In genomic region chrX:104256561-104256960, GRCm38 (mm10) we compare ENCODE assay signal across 26 mouse cellular contexts. TPM values are rescaled to one million over a fixed set of nuclear protein-coding genes. Genes with fewer than 3 reads are reported as not detected.
"Had no signal": no experiment of that assay in that cellular context is flagged by ENCODE, and none has a peak within 500 bp of the region (broad histone marks: within the 10 kb centered on the region; RNA-seq: fewer than 3 reads in every experiment).

No protein-coding gene starts in this region.

- H3K36me3 ChIP-seq: liver, embryonic 15.5 days; lung, embryonic 15.5 days; midbrain, embryonic 10.5 days; midbrain, embryonic 12.5 days; neural tube, embryonic 13.5 days; neural tube, embryonic 15.5 days; stomach, embryonic 15.5 days had no signal

- H3K27ac ChIP-seq: liver, embryonic 15.5 days; lung, embryonic 15.5 days; macrophage; midbrain, embryonic 10.5 days; midbrain, embryonic 12.5 days; neural tube, embryonic 13.5 days; neural tube, embryonic 15.5 days; stomach, embryonic 15.5 days; stomach, postnatal 0 days had no signal

- H3K9me3 ChIP-seq: liver, embryonic 15.5 days; lung, embryonic 15.5 days; midbrain, embryonic 10.5 days; midbrain, embryonic 12.5 days; neural tube, embryonic 13.5 days; neural tube, embryonic 15.5 days; stomach, embryonic 15.5 days had no signal

- H3K4me1 ChIP-seq: liver, embryonic 15.5 days; lung, embryonic 15.5 days; midbrain, embryonic 10.5 days; midbrain, embryonic 12.5 days; neural tube, embryonic 13.5 days; neural tube, embryonic 15.5 days; stomach, embryonic 15.5 days had no signal

- H3K27me3 ChIP-seq: liver, embryonic 15.5 days; lung, embryonic 15.5 days; neural tube, embryonic 15.5 days; stomach, embryonic 15.5 days had no signal

- H3K9ac ChIP-seq: liver, embryonic 15.5 days; liver, postnatal 0 days; lung, embryonic 15.5 days; midbrain, embryonic 12.5 days; neural tube, embryonic 13.5 days; neural tube, embryonic 15.5 days; stomach, embryonic 15.5 days had no signal

- H3K4me3 ChIP-seq: liver, embryonic 15.5 days; lung, embryonic 15.5 days; midbrain, embryonic 10.5 days; midbrain, embryonic 12.5 days; myocyte; neural tube, embryonic 13.5 days; neural tube, embryonic 15.5 days; stomach, embryonic 15.5 days had no signal

- DNase-seq: liver, postnatal 0 days; lung, adult 2 months; lung, postnatal 14 days; lung, postnatal 36 days; midbrain, embryonic 14.5 days; retina, postnatal 1 day; right cerebral cortex, adult 18-20 months; right cerebral cortex, postnatal 25 days; right cerebral cortex, postnatal 4 days; thymus, adult 2 months; thymus, postnatal 14 days; thymus, postnatal 36 days had no signal

- H3K4me2 ChIP-seq: liver, embryonic 15.5 days; lung, embryonic 15.5 days; midbrain, embryonic 12.5 days; neural tube, embryonic 13.5 days; neural tube, embryonic 15.5 days; stomach, embryonic 15.5 days had no signal

- ATAC-seq: liver, postnatal 0 days; lung, postnatal 0 days; midbrain, embryonic 16.5 days had no signal

RNA-seq across cellular contexts. Expression of gene Nexmif, which starts 55.6 kb away (rescaled TPM):
- total RNA-seq: megakaryocyte progenitor cell, adult 5-6 weeks; megakaryocyte-erythroid progenitor cell, adult 5-6 weeks had no signal
- polyA plus RNA-seq: macrophage, myocyte had no signal
